Mouse (Mus musculus) heart, adult 2 months (tissue): Measurements from ENCODE around the gene D10Jhu81e.

Experiments used
- CTCF ChIP-seq: fragments of 200-600 bp; IDR thresholded peaks from 2 replicates; pipeline ENCODE4 v1.8.1; 2022; ENCODE audit warnings: antibody characterized with exemption, mild to moderate bottlenecking, moderate library complexity
- EP300 ChIP-seq: fragments of 200-500 bp; IDR thresholded peaks from 2 replicates; pipeline ENCODE4 v1.6.1; 2011; ENCODE audit warnings: low read depth, low read length, control low read depth; ENCODE audit not compliant: insufficient read depth
- POLR2A ChIP-seq: fragments of 200-500 bp; IDR thresholded peaks from 2 replicates; pipeline ENCODE4 v1.6.1; 2011; ENCODE audit warnings: mild to moderate bottlenecking, low read depth, low read length, control low read depth; ENCODE audit not compliant: insufficient read depth

- TF ChIP-seq CTCF (no peak), POLR2A (no peak), EP300 (no peak)
These were observed 4.9 kb upstream of the D10Jhu81e start for GRCm38 (mm10) chr10:78174474-78174873.
